Mouse (Mus musculus): Measurements from ENCODE around the gene Hk2.
"Not testable (repeated sequence)": the region's sequence is repeated elsewhere in the genome, so short reads cannot be mapped to it uniquely, and the experiment has no call there.

The Hk2 gene

GRCm38 (mm10) chr6:82679286-82679685 is 95.0 kb downstream of the Hk2 start:
- not testable (repeated sequence) for DNase-seq

GRCm38 (mm10) chr6:82677629-82678028 is 96.6 kb downstream of the Hk2 start:
- DNase-seq: not testable (repeated sequence)

Data from retina, postnatal 1 day (tissue).